Mouse (Mus musculus): ENCODE results near the gene Sema4c.

- TF ChIP-seq EP300 (IDR thresholded peaks at IDR 0.05; ENCODE audit: low read depth in 1 of 2, low read length in 2 of 2): no peak
- no peak for TF ChIP-seq POLR2AphosphoS5 (IDR thresholded peaks at IDR 0.05; ENCODE audit: borderline replicate concordance, low read depth, low read length)
- no peak for TF ChIP-seq POLR2A (IDR thresholded peaks at IDR 0.05; ENCODE audit: control insufficient read depth in 1 of 2, insufficient read depth in 1 of 2, low read depth in 1 of 2, low read length in 2 of 2, poor library complexity in 1 of 2)
- TF ChIP-seq CTCF (IDR thresholded peaks at IDR 0.05 in 2 of 3, conservative IDR thresholded peaks at IDR 0.05 in 1 of 3; ENCODE audit: control insufficient read depth in 1 of 3, insufficient read depth in 1 of 3, low read depth in 2 of 3, low read length in 3 of 3, poor library complexity in 1 of 3, severe bottlenecking in 1 of 3): no peak
- TF ChIP-seq MXI1 (IDR thresholded peaks at IDR 0.05; ENCODE audit: low read depth, low read length): no peak
- TF ChIP-seq ELF1 (IDR thresholded peaks at IDR 0.05; ENCODE audit: low read depth, low read length): no peak
Observed at GRCm38 (mm10) chr1:36539186-36539585, 19.0 kb downstream of the Sema4c start, which contains the start of gene Gm42417.
